8 mouse cellular contexts compared by ENCODE assay signal in the genomic region with DNA sequence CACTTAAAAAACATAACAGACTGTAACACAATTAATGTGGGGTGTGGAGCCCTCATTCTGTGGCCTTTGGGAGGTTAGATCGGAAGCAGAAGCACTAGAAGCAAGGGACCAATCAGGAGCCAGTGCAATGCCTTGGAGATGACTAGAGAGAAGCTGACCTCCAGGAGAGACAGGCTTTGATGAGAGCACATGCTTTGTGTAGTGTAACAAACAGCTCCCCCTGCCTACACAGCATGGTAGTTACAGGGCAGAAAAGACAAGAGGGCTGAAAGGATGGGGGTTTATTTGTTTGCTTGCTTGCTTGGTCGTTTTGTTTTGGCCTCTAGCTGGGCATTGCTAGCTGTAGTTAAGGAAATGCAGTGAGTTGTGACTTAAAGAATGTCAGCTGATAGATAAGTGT. TPM values are rescaled to one million over a fixed set of nuclear protein-coding genes. Genes with fewer than 3 reads are reported as not detected.
A peak's percentile ranks its signal among the peaks of the same experiment; 100 is the strongest.
DNase-seq lines count a peak whose midpoint lies in the region; ATAC-seq and TF ChIP-seq lines count a peak whose summit lies in the region.
"Had no signal": no experiment of that assay in that cellular context is flagged by ENCODE, and none has a peak within 500 bp of the region (broad histone marks: within the 10 kb centered on the region; RNA-seq: fewer than 3 reads in every experiment).

No protein-coding gene starts in this region.

- H3K4me3 ChIP-seq in left cerebral cortex, adult 2 months: no peak overlapping the region
- H3K4me3 ChIP-seq in cortical plate, adult 2 months (ENCODE audit: insufficient read depth, low read length): no peak overlapping the region
- H3K4me3 ChIP-seq in hindbrain, embryonic 11.5 days (ENCODE audit: low read depth, low read length): no peak overlapping the region
- H3K4me3 ChIP-seq: myocyte had no signal

- 11% methylated on average over 2 of the region's 2 CpGs for WGBS in hindbrain, embryonic 11.5 days

- no peak for ATAC-seq in hindbrain, embryonic 11.5 days (ENCODE audit: low FRiP score)
- ATAC-seq in megakaryocyte, adult 5-6 weeks (ENCODE audit: poor library complexity, severe bottlenecking): peak; percentile 40; the same call in 1 of the 2 replicates

- TF ChIP-seq CTCF in left cerebral cortex, adult 2 months (IDR thresholded peaks at IDR 0.05): peak; percentile 70
- peak; percentile 90 for TF ChIP-seq CTCF in cortical plate, adult 2 months (IDR thresholded peaks at IDR 0.05; ENCODE audit: extremely low read depth, insufficient read depth, low read length)

- peak; percentile 28 to 42 for DNase-seq in left cerebral cortex, adult 2 months (ENCODE audit: extremely low spot score in 1 of 2, low spot score in 2 of 2)
- DNase-seq in left cerebral cortex, adult 11 months (ENCODE audit: low spot score): no peak
- peak; percentile 34 for DNase-seq in Muller cell, postnatal 12 days (ENCODE audit: inconsistent ontology term)
- DNase-seq in hindbrain, embryonic 11.5 days (ENCODE audit: low spot score): peak; percentile 67
- peak; percentile 12 to 20 for DNase-seq in thymus, postnatal 36 days

- H3K36me3 ChIP-seq in hindbrain, embryonic 11.5 days (ENCODE audit: control insufficient read depth, insufficient read depth, low read length): no peaks in the 10 kb centered on the region

- H3K27ac ChIP-seq in left cerebral cortex, adult 2 months: no peak overlapping the region
- no peak overlapping the region for H3K27ac ChIP-seq in cortical plate, adult 2 months (ENCODE audit: insufficient read depth, low read length)
- no peak overlapping the region for H3K27ac ChIP-seq in hindbrain, embryonic 11.5 days (ENCODE audit: low read depth, low read length)

- no peaks in the 10 kb centered on the region for H3K27me3 ChIP-seq in hindbrain, embryonic 11.5 days (ENCODE audit: control insufficient read depth, insufficient read depth, low read length)

- H3K4me2 ChIP-seq in hindbrain, embryonic 11.5 days (replicated peaks; ENCODE audit: low read depth, low read length): no peak overlapping the region

- intact Hi-C loops in left cerebral cortex, adult 2 months (cut with DNase I): loop anchor here (1.0 to 10.0 kb wide), 2 partner anchors 76 to 328 kb away; no protein-coding TSS in a partner anchor

- no peak for TF ChIP-seq POLR2A in cortical plate, adult 2 months (IDR thresholded peaks at IDR 0.05; ENCODE audit: extremely low read depth, insufficient read depth, low read length)

- H3K9me3 ChIP-seq in hindbrain, embryonic 11.5 days (ENCODE audit: control insufficient read depth, low read length): no peaks in the 10 kb centered on the region

- H3K4me1 ChIP-seq in cortical plate, adult 2 months (ENCODE audit: control insufficient read depth, insufficient read depth, low read length): no peaks in the 10 kb centered on the region
- no peaks in the 10 kb centered on the region for H3K4me1 ChIP-seq in hindbrain, embryonic 11.5 days (replicated peaks; ENCODE audit: control insufficient read depth, insufficient read depth, low read length)

- no peak overlapping the region for H3K9ac ChIP-seq in hindbrain, embryonic 11.5 days (ENCODE audit: low read depth, low read length)

RNA-seq across cellular contexts. Expression of a gene that starts 25.3 kb away (rescaled TPM):
- 10 to 100 TPM; 26.2 to 27.0 TPM for total RNA-seq in left cerebral cortex, adult 2 months (2021)
- 17.7 and 18.5 TPM in 2 replicates for polyA plus RNA-seq in cortical plate, adult 2 months (2012; rRNA removed)
- 49.2 and 61.5 TPM in 2 replicates for polyA plus RNA-seq in hindbrain, embryonic 11.5 days (2014; fragmentation: Nextera tagmentation; extraction: Ambion mirVana)
- total RNA-seq in megakaryocyte, adult 5-6 weeks (2015): 31.2 and 34.3 TPM in 2 replicates
- total RNA-seq in megakaryocyte, adult 5-6 weeks (2017): 49.0 and 49.9 TPM in 2 replicates

RNA-seq across cellular contexts. Expression of a gene that starts 25.5 kb away (rescaled TPM):
- total RNA-seq in left cerebral cortex, adult 2 months (2021): 10 to 100 TPM; 16.2 to 17.3 TPM
- 20.0 and 20.5 TPM in 2 replicates for polyA plus RNA-seq in cortical plate, adult 2 months (2012; rRNA removed)
- polyA plus RNA-seq in hindbrain, embryonic 11.5 days (2014; fragmentation: Nextera tagmentation; extraction: Ambion mirVana): 0.60 and 0.63 TPM in 2 replicates
- not detected in 2 replicates for total RNA-seq in megakaryocyte, adult 5-6 weeks (2015)
- not detected in 2 replicates for total RNA-seq in megakaryocyte, adult 5-6 weeks (2017)

RNA-seq across cellular contexts. Expression of a gene that starts 50.1 kb away (rescaled TPM):
- total RNA-seq in left cerebral cortex, adult 2 months (2021): 1 to 10 TPM; 2.9 to 3.5 TPM
- 2.2 and 2.9 TPM in 2 replicates for polyA plus RNA-seq in cortical plate, adult 2 months (2012; rRNA removed)
- polyA plus RNA-seq in hindbrain, embryonic 11.5 days (2014; fragmentation: Nextera tagmentation; extraction: Ambion mirVana): 0.40 and 1.2 TPM in 2 replicates
- 1.1 TPM in 2 replicates for total RNA-seq in megakaryocyte, adult 5-6 weeks (2015)
- 0.15 and 0.53 TPM in 2 replicates for total RNA-seq in megakaryocyte, adult 5-6 weeks (2017)

Comparison
In these comparisons a context has a peak if more than half of its experiments do, and no peak if none do; other contexts are left out.
1. RNA of a gene that starts 25.5 kb away (total RNA-seq): 16.2 to 17.3 TPM in left cerebral cortex, adult 2 months; not detected in megakaryocyte, adult 5-6 weeks; every median in the first group is over 10 times any median in the second.